22 mouse cellular contexts compared by ENCODE assay signal in genomic region chr13:15538389-15538788, GRCm38 (mm10).
DNase-seq lines count a peak whose midpoint lies in the region; ATAC-seq and TF ChIP-seq lines count a peak whose summit lies in the region.
"Had no signal": no experiment of that assay in that cellular context is flagged by ENCODE, and none has a peak within 500 bp of the region (broad histone marks: within the 10 kb centered on the region; RNA-seq: fewer than 3 reads in every experiment).

No protein-coding gene starts in this region.

- no peak for TF ChIP-seq CTCF in hindbrain, postnatal 0 days (IDR thresholded peaks at IDR 0.05; ENCODE audit: low read depth)

- H3K9ac ChIP-seq in hindbrain, postnatal 0 days (replicated peaks; ENCODE audit: low read length): no peak overlapping the region
- no peak overlapping the region for H3K9ac ChIP-seq in limb, embryonic 14.5 days (ENCODE audit: low read depth, low read length, severe bottlenecking)
- H3K9ac ChIP-seq: limb, embryonic 15.5 days; liver, embryonic 14.5 days; neural tube, embryonic 13.5 days; stomach, embryonic 15.5 days had no signal

- TF ChIP-seq POLR2A in limb, embryonic 14.5 days (IDR thresholded peaks at IDR 0.05; ENCODE audit: borderline replicate concordance, extremely low read depth, insufficient read depth, insufficient read length): no peak

- H3K4me1 ChIP-seq in hindbrain, postnatal 0 days (ENCODE audit: insufficient read depth, low read length): no peaks in the 10 kb centered on the region
- peaks cover 54% of the 10 kb centered on the region for H3K4me1 ChIP-seq in hindbrain, embryonic 10.5 days (replicated peaks)
- H3K4me1 ChIP-seq in limb, embryonic 14.5 days (ENCODE audit: control insufficient read depth, insufficient read depth, low read length): peaks cover 44% of the 10 kb centered on the region
- peaks cover 48% of the 10 kb centered on the region for H3K4me1 ChIP-seq in limb, embryonic 10.5 days

- DNase-seq in hindbrain, postnatal 0 days (ENCODE audit: low spot score): no peak
- no peak for DNase-seq in hindbrain, embryonic 10.5 days (ENCODE audit: low spot score)
- no peak for DNase-seq in limb, embryonic 14.5 days (ENCODE audit: low spot score)
- DNase-seq in limb, embryonic 10.5 days (ENCODE audit: low spot score): no peak
- peak; percentile 47 to 55 for DNase-seq in kidney, postnatal 25 days
- DNase-seq in lung, postnatal 14 days: peak; percentile 48
- DNase-seq in spleen, postnatal 36 days (ENCODE audit: low spot score in 2 of 2): no peak
- no peak for DNase-seq in spleen, postnatal 14 days (ENCODE audit: low spot score in 2 of 2)
- DNase-seq: cerebellum, adult 11 months; gastrocnemius, postnatal 36 days; layer of hippocampus, postnatal 36 days; retina, postnatal 1 day; thymus, adult 18-20 months; thymus, postnatal 4 days had no signal

- H3K4me3 ChIP-seq in hindbrain, postnatal 0 days (ENCODE audit: low read length): no peak overlapping the region
- H3K4me3 ChIP-seq in hindbrain, embryonic 10.5 days: no peak overlapping the region
- no peak overlapping the region for H3K4me3 ChIP-seq in limb, embryonic 14.5 days (replicated peaks; ENCODE audit: low read length)
- no peak overlapping the region for H3K4me3 ChIP-seq in limb, embryonic 10.5 days
- H3K4me3 ChIP-seq: limb, embryonic 15.5 days; midbrain, embryonic 10.5 days; myocyte; neural tube, embryonic 13.5 days; stomach, embryonic 15.5 days had no signal

- ATAC-seq in hindbrain, postnatal 0 days: 0 out of 2 replicates have a peak, but pooled peaks have one; percentile 18
- peak; percentile 8; the same call in 1 of the 2 replicates for ATAC-seq in limb, embryonic 14.5 days (ENCODE audit: low FRiP score, low read depth)
- ATAC-seq: hindbrain, embryonic 16.5 days; midbrain, embryonic 16.5 days had no signal

- H3K27me3 ChIP-seq in hindbrain, postnatal 0 days (ENCODE audit: insufficient read depth, low read length): no peaks in the 10 kb centered on the region
- H3K27me3 ChIP-seq in hindbrain, embryonic 10.5 days (ENCODE audit: insufficient read depth, poor library complexity, severe bottlenecking): no peaks in the 10 kb centered on the region
- no peaks in the 10 kb centered on the region for H3K27me3 ChIP-seq in limb, embryonic 14.5 days (ENCODE audit: control insufficient read depth, insufficient read depth, low read length)
- no peaks in the 10 kb centered on the region for H3K27me3 ChIP-seq in limb, embryonic 10.5 days (ENCODE audit: low read depth, poor library complexity, severe bottlenecking)
- H3K27me3 ChIP-seq: limb, embryonic 15.5 days; neural tube, embryonic 13.5 days; stomach, embryonic 15.5 days had no signal

- H3K9me3 ChIP-seq in hindbrain, postnatal 0 days (ENCODE audit: low read length): no peaks in the 10 kb centered on the region
- H3K9me3 ChIP-seq in hindbrain, embryonic 10.5 days: no peaks in the 10 kb centered on the region
- H3K9me3 ChIP-seq in limb, embryonic 14.5 days (ENCODE audit: control insufficient read depth, low read length): no peaks in the 10 kb centered on the region
- H3K9me3 ChIP-seq in limb, embryonic 10.5 days (replicated peaks): no peaks in the 10 kb centered on the region
- H3K9me3 ChIP-seq: limb, embryonic 15.5 days; midbrain, embryonic 10.5 days; neural tube, embryonic 13.5 days; stomach, embryonic 15.5 days had no signal

- no peak overlapping the region for H3K4me2 ChIP-seq in hindbrain, postnatal 0 days (ENCODE audit: low read depth, low read length)
- H3K4me2 ChIP-seq in limb, embryonic 14.5 days (replicated peaks; ENCODE audit: low read depth, low read length, severe bottlenecking): no peak overlapping the region
- H3K4me2 ChIP-seq: limb, embryonic 15.5 days; neural tube, embryonic 13.5 days; stomach, embryonic 15.5 days had no signal

- WGBS in hindbrain, postnatal 0 days: 61% methylated on average over 2 of the region's 2 CpGs
- 95% methylated on average over 2 of the region's 2 CpGs for WGBS in hindbrain, embryonic 10.5 days
- WGBS in limb, embryonic 14.5 days: 57% methylated on average over 2 of the region's 2 CpGs
- 84% methylated on average over 2 of the region's 2 CpGs for WGBS in limb, embryonic 10.5 days

- H3K27ac ChIP-seq in hindbrain, postnatal 0 days: no peak overlapping the region
- no peak overlapping the region for H3K27ac ChIP-seq in hindbrain, embryonic 10.5 days
- H3K27ac ChIP-seq in limb, embryonic 14.5 days (replicated peaks; ENCODE audit: low read depth, low read length): 0 out of 2 replicates have a peak overlapping the region, but pooled peaks have one; percentile 39
- no peak overlapping the region for H3K27ac ChIP-seq in limb, embryonic 10.5 days
- H3K27ac ChIP-seq: liver, embryonic 14.5 days; midbrain, embryonic 10.5 days; neural tube, embryonic 13.5 days; stomach, embryonic 15.5 days had no signal

- no peaks in the 10 kb centered on the region for H3K36me3 ChIP-seq in hindbrain, postnatal 0 days (ENCODE audit: insufficient read depth, low read length)
- H3K36me3 ChIP-seq in hindbrain, embryonic 10.5 days: peaks cover 4% of the 10 kb centered on the region; the same call in 1 of the 2 replicates
- H3K36me3 ChIP-seq in limb, embryonic 14.5 days (ENCODE audit: control insufficient read depth, insufficient read depth, low read length): no peaks in the 10 kb centered on the region
- H3K36me3 ChIP-seq in limb, embryonic 10.5 days: peaks cover 7% of the 10 kb centered on the region; the same call in 1 of the 2 replicates
- H3K36me3 ChIP-seq: limb, embryonic 15.5 days; midbrain, embryonic 10.5 days; neural tube, embryonic 13.5 days; stomach, embryonic 15.5 days had no signal

Comparison
In these comparisons a context has a peak if more than half of its experiments do, and no peak if none do; other contexts are left out.
1. DNase-seq: peak in kidney, postnatal 25 days (2 of 2) and lung, postnatal 14 days (single experiment); none in hindbrain, postnatal 0 days (single experiment), hindbrain, embryonic 10.5 days (single experiment), limb, embryonic 14.5 days (single experiment), limb, embryonic 10.5 days (single experiment), spleen, postnatal 36 days (0 of 2) and spleen, postnatal 14 days (0 of 2).